Mouse (Mus musculus) 3134 (cell line): ENCODE results near the gene Ovol3.
"Not testable (repeated sequence)": the region's sequence is repeated elsewhere in the genome, so short reads cannot be mapped to it uniquely, and the experiment has no call there.

Experiments used
- DNase-seq: peaks from one replicate; pipeline ENCODE4 v3.0.0-alpha.2; 2011; ENCODE audit warnings: low spot score; ENCODE audit not compliant: insufficient read length; ENCODE audit errors: extremely low read depth

The Ovol3 gene

DNA sequence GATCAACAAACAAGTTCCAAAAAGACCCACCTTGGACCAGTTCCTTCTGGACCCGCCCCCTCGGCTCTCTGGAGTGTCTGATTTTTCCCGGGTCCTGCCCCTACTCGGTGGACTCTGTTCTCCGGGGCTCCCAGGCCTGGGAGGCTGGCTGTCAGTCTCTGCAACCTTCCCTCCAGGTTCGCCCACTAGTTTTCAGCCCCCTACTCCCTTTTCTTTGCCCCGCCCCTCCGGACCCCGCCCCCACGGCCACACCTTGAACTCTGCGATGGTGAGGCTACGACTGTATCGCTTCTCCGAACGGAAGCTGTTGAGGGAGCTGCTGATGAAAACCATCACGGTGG is 4.2 kb downstream of the Ovol3 start:
- DNase-seq = peak; percentile 21

DNA sequence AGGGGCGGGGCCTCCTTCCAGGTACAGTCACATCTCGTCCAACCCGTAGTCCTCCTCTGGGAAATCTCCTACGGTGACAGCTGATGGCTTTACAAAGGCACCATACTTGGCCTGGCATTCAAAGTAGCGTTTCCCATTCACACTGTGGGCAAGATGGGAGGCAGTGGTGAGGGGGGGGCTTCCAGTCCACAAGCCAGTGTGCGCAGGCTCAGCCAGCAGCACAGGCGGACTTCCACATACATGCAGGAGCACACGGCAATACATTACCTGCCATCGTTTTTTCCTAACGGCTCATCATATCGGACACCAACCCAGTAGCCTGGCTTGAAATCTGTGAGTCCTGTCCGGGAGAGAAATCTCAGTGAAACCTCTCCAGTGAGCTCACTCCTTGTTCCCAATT is 11.3 kb downstream of the Ovol3 start:
- DNase-seq = no peak

DNA sequence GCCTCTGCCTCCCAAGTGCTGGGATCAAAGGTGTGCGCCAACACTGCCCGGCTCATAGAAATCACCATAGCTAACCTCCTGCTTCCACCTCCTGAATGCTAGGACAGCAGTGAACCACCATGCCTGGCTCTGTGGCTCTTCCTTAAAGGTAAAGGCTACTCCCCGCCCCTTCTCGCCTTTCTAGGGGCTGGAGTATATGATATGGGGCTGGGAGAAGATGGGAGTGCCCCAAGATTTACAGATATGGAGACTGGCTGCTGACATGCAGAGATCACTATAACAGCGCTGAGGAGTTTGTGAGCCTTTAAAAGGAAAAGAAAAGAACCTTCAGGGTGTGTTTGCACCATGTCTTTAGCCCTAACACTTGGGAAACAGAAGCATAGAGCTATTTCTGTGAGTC is 13.3 kb downstream of the Ovol3 start:
- DNase-seq = no peak

DNA sequence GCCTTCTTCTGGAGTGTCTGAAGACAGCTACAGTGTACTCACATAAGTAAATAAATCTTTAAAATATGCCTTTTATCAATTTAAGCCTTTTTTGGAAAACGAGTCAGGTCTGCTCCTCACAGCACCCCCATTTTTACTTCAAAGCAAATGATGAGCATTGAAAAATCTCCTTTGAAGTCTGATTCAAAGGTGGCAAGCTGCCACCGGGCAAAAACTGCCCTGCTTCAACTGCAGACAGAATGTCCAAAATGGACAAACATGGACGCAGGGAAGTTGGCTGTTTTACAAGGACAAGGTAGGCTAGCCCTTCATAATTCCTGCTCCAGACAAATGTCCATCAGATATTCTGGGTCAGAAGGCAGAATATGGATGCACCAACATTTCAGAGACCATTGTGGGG is 14.1 kb downstream of the Ovol3 start:
- no peak for DNase-seq

DNA sequence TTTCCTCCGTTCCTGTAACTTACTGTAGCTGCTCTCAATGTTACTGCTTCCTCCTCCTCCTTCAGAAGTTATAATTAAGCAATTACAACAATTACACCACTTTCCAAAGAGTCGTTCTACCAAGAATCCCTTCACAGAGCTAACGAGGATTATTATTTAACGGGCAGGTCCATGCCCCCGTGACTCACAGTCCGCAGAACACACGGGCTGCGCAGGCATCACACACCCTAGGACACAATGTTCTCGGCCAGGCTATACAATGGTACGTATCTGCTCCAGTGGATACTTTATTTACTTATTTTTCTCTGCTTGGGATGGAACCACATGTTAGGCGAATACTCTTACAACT is 15.5 kb downstream of the Ovol3 start:
- DNase-seq = no peak

DNA sequence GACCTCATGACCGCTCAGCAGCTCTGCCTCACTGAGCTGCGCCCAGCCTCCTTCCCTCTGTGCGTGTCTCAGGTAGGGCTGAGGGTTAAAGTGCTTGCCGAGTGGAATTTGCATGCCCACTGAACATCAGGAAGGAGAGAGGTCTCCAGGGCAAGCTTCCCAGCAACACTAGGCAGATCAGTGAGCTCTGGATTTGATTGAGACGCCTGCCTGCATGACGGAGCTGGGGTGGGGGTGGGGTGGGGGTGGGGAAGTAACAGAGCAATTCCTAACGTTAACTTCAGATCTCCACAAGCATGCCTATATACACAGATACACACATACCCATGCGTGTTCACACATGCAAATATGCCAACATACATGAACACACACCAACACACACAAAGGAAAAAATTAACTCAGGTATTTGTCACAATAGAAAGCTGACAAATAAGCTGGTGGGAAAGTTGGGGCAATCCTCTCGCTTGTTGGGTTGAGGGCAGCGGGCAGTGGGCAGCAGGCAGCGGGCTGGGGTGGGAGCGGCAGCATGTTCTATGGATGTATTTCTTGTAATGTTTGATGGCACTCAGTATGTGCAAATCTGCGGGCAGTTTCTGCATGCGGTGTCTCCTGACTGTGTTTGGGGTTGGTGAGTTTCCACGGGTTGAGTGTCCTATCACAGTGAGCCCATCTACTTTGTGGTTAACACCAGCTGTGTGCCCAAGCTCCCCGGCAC is 16.1 kb downstream of the Ovol3 start:
- no peak for DNase-seq

DNA sequence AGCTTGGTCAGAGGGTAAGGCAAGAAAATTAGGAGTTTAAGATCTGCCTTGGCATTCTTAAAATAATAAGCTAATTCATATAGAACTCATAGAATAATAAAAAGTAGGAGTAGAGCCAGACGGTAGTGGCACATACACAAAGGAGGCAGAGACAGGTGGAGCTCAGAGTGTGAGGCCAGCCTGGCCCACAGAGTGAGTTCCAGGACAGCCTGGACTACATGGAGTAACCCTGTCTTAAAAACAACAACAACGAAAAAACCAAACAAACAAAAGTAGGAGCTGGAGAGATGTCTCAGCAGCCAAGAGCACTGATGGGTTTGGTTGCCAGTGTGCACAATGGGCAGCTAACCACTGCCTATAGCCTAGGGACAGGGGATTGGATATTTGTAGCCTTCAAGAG is 18.2 kb downstream of the Ovol3 start:
- DNase-seq = no peak

DNA sequence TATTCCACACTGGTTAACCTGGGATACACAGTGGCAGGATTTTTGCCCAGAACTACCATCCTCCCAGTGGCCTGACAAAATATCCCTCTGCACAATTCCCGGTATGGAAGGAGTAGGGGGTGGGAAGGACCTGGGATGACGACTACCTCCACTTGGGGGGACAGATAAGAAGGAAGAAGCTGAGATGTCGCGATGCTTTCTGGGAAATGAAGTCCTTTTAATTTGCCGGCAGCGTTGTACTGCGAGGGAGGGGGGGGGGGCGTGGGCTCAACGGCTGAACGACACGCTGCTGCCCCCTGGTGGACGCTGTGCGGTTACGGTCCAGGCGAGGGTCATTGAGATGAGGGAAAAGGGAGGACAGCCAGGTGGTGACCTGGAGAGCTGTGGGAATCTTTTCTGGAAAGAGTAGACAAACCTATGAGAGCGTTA is 18.8 kb downstream of the Ovol3 start:
- peak; percentile 75 for DNase-seq

DNA sequence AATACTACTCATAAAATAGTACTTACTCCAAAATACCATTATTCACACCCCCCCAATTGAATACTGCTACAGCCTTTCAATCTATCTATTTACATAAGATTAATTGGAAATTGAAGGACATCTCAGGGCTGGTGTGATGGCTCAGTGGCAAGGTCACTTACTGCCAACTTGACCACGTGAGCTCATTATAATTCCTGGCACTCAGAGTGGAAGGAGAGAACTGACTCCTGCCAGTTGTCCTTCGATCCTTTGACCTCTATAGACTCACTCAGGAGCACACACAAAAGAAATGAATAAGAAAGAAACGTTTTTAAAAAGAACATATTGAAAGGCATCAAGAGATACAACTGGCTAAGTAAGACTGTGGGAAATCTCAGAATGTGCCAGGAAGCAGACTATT is 19.6 kb downstream of the Ovol3 start:
- DNase-seq = no peak

DNA sequence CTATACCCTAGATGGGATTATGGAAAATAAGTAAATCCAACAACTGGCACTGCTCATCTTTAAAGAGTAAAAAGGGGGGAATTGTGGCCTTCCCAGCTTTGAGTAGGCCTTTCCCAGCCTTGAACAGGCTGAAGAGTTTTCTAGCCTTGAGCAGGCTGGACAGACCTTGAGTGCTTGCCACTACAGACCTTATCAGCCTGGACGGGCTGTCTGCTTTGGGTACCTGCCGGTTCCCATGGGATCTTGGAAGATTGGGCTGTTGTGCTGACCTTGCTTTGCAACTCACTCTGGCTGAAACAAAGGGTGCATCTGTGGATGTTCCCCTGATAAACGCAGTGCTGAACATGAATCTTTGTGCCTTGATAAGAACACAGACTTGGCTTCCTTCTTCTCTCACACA is 21.6 kb downstream of the Ovol3 start:
- DNase-seq = no peak

DNA sequence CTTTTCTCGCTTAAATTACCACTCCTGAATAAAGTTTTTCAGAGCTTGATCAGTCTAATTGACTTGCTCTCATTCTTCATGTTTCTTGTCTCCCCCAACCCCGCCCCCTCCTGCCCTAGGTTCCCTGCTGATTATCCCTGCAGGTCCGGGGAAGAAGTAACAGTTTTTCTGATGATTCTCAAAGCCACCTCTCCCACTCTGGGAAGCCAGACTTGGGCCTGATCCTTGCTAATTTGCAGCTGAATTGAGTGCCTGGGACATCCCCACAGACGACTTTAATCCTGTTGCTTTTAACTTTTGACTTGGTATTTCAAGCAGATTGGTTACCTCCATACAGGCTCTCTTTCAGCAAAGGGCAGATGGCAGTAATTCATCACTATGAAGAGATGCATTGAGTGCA is 24.5 kb downstream of the Ovol3 start:
- DNase-seq = no peak

DNA sequence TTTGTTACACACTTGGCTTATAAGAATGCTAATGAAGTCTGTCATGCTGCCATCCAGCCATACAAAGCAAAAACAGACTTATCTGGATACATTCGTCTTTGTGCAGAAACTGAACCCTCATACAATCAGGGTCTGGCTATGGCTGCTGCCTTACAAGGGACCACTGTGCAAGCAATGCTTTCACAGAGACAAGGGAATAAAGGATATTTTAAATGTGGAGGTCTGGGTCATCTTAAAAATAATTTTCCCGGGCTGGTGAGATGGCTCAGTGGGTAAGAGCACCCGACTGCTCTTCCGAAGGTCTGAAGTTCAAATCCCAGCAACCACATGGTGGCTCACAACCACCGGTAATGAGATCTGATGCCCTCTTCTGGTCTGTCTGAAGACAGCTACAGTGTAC is 29.2 kb downstream of the Ovol3 start:
- not testable (repeated sequence) for DNase-seq

DNA sequence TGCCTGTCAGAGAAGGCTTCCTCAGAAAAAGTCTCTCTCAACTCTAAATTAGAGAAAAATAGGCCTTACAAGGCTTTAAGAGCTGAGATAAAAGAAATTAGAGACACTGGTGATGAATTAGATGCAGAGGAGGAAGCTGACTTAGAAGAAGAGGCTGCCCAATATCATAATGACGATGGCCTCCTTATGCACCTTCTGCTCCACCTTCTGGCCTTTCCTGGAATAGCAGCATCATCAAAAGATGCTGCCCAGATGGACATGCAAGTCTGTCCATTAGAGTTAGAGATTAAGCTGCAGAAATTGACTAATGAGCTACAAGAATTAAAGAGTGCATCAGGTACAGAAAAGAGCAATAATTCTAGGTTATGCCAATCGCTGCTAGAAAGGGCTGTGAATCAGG is 30.1 kb downstream of the Ovol3 start:
- no peak for DNase-seq

DNA sequence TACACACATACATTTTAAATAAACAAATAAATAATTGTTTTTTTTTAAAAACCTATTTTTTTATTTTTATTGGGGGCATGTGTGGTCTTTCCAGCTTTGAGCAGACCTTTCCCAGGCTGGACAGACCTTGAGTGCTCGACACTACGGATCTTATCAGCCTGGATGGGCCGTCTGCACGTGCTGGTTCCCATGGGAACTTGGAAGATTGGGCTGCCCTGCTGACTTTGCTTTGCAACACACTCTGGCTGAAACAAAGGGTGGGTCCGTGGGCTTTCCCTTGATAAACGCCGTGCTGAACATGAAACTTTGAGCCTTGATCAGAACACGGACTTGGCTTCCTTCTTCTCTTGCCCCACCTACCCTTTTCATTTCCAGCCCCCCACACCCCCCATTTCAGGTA is 31.1 kb downstream of the Ovol3 start:
- DNase-seq = no peak

DNA sequence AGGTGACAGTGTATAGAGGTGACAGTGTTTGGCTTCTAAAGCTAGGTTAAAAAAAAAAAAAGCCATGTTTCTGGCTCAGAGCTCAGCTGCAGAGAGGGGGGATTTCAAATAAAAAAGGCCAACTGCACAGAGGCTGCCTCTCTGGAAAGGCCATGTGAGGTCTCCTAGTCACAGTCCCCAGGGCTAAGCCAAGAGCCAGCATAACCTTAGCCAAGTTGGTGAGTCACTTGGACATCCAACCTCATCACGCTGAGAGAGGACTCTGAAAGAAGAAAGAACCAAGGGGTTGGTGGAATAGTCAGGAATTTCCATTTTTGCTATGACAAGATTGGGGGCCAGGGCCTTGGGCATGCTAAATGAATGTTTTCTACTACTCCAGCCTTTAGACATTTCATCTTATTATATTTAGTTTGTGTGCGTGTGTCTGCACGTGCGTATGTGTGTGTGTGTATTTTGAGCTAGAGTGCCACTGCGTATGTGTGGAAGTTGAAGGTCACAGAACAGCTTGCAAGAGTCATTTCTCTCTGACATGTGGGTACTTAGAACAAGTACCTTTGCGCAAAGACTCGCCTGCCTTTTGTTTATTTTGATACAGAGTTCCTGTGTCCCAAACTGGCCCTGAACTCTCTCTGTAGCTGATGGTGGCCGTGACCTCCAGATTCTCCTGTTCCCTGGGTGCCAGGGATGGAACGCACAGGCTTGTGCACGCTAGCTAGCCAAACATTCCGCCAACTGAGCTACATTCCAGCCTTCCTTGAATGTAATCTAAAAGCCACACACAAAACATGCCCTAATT is 32.4 kb downstream of the Ovol3 start:
- DNase-seq = peak; percentile 41

DNA sequence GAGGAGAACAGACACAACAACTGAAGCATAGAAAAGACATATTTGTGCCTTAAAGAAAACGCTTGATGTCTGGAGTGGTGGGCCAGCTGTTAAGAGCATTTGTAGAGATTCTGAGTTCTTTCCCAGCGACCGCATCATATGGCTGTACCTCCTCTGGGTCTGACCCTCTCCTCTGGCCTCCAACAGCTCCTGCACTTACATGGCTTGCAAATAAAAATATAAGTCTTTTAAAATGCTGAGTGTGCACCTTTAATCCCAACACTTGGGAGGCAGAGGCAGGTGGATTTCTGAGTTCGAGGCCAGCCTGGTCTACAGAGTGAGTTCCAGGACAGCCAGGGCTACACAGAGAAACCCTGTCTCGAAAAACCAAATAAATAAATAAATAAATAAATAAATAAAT is 34.9 kb downstream of the Ovol3 start:
- not testable (repeated sequence) for DNase-seq

DNA sequence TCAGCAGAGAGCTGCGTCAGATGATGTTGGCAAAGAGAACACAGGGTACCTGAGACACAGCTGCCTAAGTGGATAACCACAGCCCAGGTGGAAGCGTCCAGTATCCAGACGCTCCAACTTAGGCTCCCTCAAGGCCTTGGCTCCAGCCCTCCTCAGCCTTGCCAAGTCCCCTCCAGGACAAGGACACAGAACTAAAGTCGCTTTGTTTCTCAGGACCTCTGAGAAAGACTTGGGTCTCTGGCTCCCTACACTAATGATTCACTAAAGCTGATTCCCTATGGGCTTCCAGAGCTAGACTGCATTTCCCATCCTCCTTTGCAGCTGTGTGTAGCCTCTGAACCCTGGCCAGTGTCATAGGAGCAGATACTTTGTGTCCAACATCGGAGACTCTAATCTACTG is 35.3 kb downstream of the Ovol3 start:
- no peak for DNase-seq

DNA sequence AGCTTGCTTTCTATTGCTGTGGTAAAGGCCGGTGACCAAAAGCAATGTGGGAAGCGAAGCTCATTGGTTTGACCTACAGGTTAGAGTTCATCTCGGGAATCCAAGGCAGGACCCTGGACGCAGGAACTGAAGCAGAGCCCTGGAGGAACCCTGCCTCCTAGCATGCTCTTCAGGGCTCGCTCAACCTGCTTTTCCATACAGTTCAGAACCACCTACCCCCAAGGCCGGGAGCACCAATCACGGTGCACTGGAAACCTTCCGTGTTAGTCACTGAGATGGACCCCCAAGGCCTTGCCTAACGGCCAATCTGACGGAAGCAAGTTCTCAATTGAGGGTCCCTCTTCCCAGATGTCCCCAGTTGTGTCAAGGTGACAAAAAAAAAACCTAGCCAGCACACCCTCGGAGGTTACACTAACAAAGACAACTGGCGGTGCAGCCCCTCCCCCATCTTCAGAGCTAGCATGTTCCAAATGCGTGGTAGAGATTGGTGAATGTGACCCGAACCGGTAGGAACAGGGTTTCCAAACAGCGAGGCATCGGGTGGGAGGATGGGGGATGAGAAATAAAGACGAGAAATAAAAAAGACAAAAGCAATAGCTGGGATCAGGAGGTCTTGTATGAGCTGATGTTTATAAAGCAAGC is 35.9 kb downstream of the Ovol3 start:
- no peak for DNase-seq

DNA sequence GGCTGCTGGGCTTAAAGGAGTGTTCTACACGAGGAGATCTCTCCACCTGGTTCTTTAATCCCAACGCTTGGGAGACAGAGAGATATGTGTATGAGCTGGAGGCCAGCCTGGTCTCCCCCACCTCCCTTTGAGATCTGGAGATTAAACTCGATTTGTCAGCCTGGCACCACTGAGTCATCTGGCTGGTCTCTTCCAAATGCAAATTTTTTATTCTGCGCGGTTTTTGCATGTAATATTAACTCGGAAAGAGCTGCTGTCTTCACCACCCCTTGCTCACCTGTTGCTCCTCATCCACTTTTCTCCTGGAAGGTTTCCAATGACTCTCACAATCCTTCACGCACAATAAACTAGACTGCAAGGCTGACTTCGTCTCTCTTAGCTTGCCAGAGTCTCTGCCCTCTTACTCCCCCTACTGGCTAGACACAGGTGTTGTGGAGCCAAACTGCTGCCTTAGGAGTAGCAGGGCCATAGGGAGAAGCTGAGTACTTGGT is 37.0 kb downstream of the Ovol3 start, which contains the start of gene Capns1:
Gene Capns1 (minus strand): TSS at position 331 of the 491 bp plus-strand sequence.
- peak; percentile 64 for DNase-seq

DNA sequence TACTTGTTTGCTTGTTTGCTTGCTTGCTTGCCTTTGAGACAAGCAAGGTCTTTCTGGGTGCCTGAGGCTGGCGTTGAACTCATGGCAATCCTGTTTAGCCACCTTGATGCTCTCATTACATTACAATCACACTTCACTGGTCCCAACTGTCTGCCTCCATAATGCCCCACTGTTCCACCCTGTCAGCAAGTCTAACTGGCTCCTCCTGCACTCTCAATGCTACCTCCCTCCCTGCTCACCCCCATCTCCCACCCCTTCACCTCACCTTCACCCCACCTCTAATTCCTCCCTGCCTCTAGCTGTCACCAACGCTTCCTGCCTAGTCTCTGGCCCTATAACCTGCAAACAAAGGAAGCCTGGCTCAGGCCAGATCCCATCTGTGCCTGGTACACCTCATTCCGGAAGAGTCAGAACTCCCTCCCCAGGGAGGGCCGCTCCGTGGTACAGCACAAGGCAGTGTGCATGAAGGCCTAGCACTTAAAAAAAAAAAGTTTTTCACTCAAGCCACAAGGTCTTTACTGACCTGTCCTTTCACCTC is 37.9 kb downstream of the Ovol3 start:
- DNase-seq = peak; percentile 28

DNA sequence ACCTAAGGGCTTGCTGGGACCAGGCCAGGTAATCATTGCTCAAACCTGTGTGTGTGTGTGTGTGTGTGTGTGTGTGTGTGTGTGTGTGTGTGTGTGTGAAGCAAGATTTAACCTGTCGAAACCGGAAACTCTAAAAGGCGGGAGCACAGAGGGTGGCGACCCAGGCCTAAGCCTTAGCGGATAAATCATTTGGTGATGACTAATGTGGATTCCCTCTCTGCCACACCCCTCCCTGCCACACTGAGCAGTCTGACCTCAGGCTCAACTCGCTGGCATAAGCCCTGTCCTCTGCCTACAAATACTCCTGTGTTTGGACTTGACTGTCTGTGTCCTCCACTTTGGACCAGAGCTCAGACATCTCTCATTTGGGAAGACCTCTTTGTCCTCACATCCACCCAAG is 39.4 kb downstream of the Ovol3 start:
- peak; percentile 71 for DNase-seq
